Mouse (Mus musculus) cortical plate, adult 2 months (tissue): ENCODE measurements around the gene Tppp.

Experiments used
- CTCF ChIP-seq: fragments of 200-500 bp; IDR thresholded peaks from 2 replicates; pipeline ENCODE4 v1.5.1; 2011; ENCODE audit warnings: mild to moderate bottlenecking, control low read depth, low read length; ENCODE audit not compliant: insufficient read depth; ENCODE audit errors: extremely low read depth
- POLR2A ChIP-seq: fragments of 200-500 bp; IDR thresholded peaks from 2 replicates; pipeline ENCODE4 v1.6.1; 2011; ENCODE audit warnings: mild to moderate bottlenecking, low read length, control low read depth; ENCODE audit not compliant: insufficient read depth; ENCODE audit errors: extremely low read depth

DNA sequence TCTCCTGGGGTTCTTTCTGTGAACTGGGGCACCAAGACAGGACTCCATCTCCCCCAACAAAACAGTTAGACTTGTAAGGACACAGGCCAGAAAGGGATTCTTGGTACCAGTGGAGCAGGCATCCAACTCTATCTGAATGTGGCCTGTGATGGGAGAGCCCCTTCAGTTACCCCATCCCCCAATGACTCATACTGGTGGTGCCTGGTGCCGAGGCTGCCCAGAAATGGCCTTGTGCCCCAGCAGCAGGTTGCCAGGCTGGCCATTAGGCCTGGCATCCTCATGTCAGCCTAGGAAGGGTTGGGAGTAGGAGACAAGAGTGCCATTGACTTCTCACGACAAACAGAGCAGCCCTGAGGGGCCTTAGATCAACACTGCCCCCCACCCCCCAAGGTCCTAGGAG is 18.9 kb downstream of the Tppp start:
- TF ChIP-seq POLR2A: no peak
- no peak for TF ChIP-seq CTCF
